Mouse (Mus musculus): ENCODE results near the gene Cd24a. TPM values are rescaled to one million over a fixed set of nuclear protein-coding genes. Genes with fewer than 3 reads are reported as not detected.
A peak's percentile ranks its signal among the peaks of the same experiment; 100 is the strongest.

Cd24a gene
- 137 and 146 TPM in 2 replicates for polyA plus RNA-seq (2015; fragmentation: Nextera tagmentation; extraction: Ambion mirVana)

DNA sequence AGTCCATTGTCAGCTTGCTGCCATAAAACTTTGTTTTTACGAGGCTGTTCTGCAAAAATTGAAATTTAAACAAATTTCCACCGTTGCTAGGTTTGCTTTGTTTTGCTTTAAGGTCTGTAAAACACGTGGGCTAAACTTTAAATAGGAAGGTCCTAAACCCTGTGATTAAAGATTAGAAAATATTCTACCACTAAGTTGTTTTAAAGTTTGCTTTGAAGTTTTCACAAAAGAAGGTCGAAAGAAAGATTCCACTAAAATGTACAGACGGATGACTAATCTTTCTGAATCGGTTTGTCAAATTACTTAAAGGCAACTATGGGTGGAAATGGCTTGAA, at the start of gene Cd24a:
Cd24a (plus strand) TSS at position 288 of the 335 bp plus-strand sequence.
- DNase-seq (ENCODE audit: low spot score) (no peak), ATAC-seq (no peak)
- Histone ChIP-seq H3K4me2 (replicated peaks; ENCODE audit: low read depth, low read length) (peak within 1 kb of the TSS; percentile 97), H3K4me3 (ENCODE audit: low read depth, low read length) (peak within 1 kb of the TSS; percentile 57), H3K9ac (replicated peaks; ENCODE audit: low read depth) (peak within 1 kb of the TSS; percentile 48), H3K4me1 (ENCODE audit: insufficient read depth, low read depth, low read length) (peaks cover 9% of the 10 kb centered on the region), H3K27me3 (replicated peaks; ENCODE audit: insufficient read depth, low read length) (no peaks in the 10 kb centered on the region), H3K36me3 (ENCODE audit: insufficient read depth, low read length) (no peaks in the 10 kb centered on the region), H3K9me3 (ENCODE audit: low read length) (no peaks in the 10 kb centered on the region), H3K27ac (ENCODE audit: low read length) (peak within 1 kb of the TSS; percentile 62)
- under 1% methylated on average over 6 of the region's 6 CpGs for WGBS
- TF ChIP-seq EP300 (IDR thresholded peaks at IDR 0.05) (no peak), CTCF (IDR thresholded peaks at IDR 0.05) (no peak)

DNA sequence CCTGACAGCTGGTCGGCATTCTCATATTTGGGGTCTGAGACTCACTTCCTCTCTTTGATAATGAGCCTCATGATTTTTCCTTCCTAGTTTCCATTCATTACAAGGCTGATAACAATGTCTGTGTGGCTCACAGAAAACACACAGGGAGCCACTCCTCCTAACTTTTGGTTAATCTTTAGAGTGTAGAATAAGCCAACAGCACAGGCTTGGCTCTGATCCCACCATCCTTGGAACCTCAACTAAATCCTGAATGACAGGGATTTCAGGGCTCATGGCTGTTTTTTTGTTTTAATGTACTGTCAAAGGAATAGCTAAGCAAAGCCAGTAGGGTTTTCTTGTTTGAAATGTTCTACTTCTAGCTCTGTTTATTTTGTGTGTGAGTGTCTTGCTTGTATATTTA, 43.7 kb upstream of the Cd24a start:
- no peaks in the 10 kb centered on the region for H3K4me1 ChIP-seq (ENCODE audit: insufficient read depth, low read depth, low read length)
- no peaks in the 10 kb centered on the region for H3K36me3 ChIP-seq (ENCODE audit: insufficient read depth, low read length)
- no peak for DNase-seq (ENCODE audit: low spot score)
- TF ChIP-seq CTCF (IDR thresholded peaks at IDR 0.05) (no peak), EP300 (IDR thresholded peaks at IDR 0.05) (no peak)
- no peaks in the 10 kb centered on the region for H3K9me3 ChIP-seq (ENCODE audit: low read length)
- H3K27ac ChIP-seq (ENCODE audit: low read length): no peak overlapping the region
- 67% methylated on average over 1 of the region's 1 CpGs for whole genome bisulfite sequencing
- H3K4me3 ChIP-seq (ENCODE audit: low read depth, low read length): no peak overlapping the region
- no peak overlapping the region for H3K4me2 ChIP-seq (replicated peaks; ENCODE audit: low read depth, low read length)
- no peak overlapping the region for H3K9ac ChIP-seq (replicated peaks; ENCODE audit: low read depth)
- no peaks in the 10 kb centered on the region for H3K27me3 ChIP-seq (replicated peaks; ENCODE audit: insufficient read depth, low read length)
- no peak for ATAC-seq

DNA sequence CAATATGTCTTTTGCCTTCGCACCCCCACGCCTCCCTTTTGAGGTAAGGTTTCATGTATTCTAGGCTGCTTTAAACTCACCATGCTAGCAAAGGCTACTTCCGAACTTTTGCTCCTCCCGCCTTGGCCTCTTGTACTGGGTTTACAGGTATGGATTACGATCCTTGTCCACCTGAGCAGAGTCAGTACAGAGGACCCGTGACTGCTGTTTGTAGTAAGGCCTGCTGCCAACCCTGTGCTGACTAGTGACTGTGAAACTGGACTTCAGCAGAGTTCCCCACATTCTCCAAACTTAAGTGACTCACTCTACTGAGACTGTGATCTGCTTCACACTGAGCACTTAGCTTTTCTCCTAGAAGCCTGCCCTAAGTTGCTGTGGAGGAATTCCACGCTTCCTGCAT, 40.4 kb upstream of the Cd24a start:
- H3K27me3 ChIP-seq (replicated peaks; ENCODE audit: insufficient read depth, low read length): no peaks in the 10 kb centered on the region
- no peak overlapping the region; the same call in 1 of the 2 replicates for H3K27ac ChIP-seq (ENCODE audit: low read length)
- 85% methylated on average over 7 of the region's 7 CpGs for WGBS
- no peak overlapping the region for H3K4me3 ChIP-seq (ENCODE audit: low read depth, low read length)
- ATAC-seq (no peak), DNase-seq (ENCODE audit: low spot score) (no peak)
- peaks cover 6% of the 10 kb centered on the region; the same call in 1 of the 2 replicates for H3K4me1 ChIP-seq (ENCODE audit: insufficient read depth, low read depth, low read length)
- TF ChIP-seq EP300 (IDR thresholded peaks at IDR 0.05): no peak
- no peak for TF ChIP-seq CTCF (IDR thresholded peaks at IDR 0.05)
- H3K36me3 ChIP-seq (ENCODE audit: insufficient read depth, low read length): no peaks in the 10 kb centered on the region
- no peak overlapping the region for H3K9ac ChIP-seq (replicated peaks; ENCODE audit: low read depth)
- H3K4me2 ChIP-seq (replicated peaks; ENCODE audit: low read depth, low read length): no peak overlapping the region
- no peaks in the 10 kb centered on the region for H3K9me3 ChIP-seq (ENCODE audit: low read length)

DNA sequence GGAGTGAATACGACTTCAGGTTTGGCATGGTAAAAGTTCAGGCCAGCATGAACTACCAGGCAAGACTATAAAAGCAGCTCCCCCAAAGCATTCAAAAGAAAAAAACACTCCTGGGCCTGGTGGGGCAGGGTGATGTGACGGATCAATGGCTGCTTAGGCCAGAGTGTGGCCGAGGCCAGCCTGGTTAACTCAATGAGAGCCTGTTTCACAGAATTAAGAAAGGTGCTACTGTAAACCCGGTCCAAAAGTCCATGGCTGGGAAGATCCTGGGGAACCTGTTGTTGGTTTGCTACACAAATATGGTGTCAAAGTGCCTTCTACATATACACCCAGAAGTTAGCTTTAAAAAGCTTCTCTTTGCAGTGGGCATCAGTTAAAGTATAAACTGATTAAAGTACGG, 39.3 kb upstream of the Cd24a start:
- Histone ChIP-seq H3K4me2 (replicated peaks; ENCODE audit: low read depth, low read length) (no peak overlapping the region), H3K36me3 (ENCODE audit: insufficient read depth, low read length) (no peaks in the 10 kb centered on the region), H3K4me1 (ENCODE audit: insufficient read depth, low read depth, low read length) (peaks cover 6% of the 10 kb centered on the region; the same call in 1 of the 2 replicates), H3K27me3 (replicated peaks; ENCODE audit: insufficient read depth, low read length) (no peaks in the 10 kb centered on the region), H3K9me3 (ENCODE audit: low read length) (no peaks in the 10 kb centered on the region), H3K27ac (ENCODE audit: low read length) (no peak overlapping the region), H3K9ac (replicated peaks; ENCODE audit: low read depth) (no peak overlapping the region), H3K4me3 (ENCODE audit: low read depth, low read length) (no peak overlapping the region)
- WGBS: 90% methylated on average over 5 of the region's 5 CpGs
- TF ChIP-seq CTCF (IDR thresholded peaks at IDR 0.05) (no peak), EP300 (IDR thresholded peaks at IDR 0.05) (no peak)
- no peak for ATAC-seq
- DNase-seq (ENCODE audit: low spot score): no peak

DNA sequence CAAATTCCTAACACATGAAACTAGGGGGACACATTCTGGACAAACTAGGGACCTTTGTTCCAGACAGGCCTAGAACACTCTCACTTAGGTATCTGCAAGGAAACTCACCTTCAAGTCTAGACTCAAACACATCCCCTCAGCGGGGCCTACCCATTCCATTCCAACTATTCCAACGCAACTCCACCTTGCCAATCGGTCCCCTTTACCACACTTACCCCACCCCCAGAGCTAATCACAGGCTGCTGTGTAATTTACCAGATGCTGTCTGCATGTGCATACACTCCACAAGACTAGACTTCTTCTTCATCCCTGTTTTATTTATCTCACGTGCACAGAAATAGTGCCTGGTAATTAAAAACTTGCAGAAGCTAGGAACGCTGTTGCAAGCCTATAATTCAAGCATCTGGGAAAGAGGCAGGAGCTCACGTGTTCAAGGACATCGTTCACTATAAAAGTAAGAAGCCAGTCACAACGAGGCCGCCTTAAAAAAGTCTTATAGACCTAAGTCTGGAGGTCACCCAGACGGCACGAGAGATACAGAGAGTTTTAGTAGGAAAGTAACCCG, 38.3 kb upstream of the Cd24a start:
- peaks cover 6% of the 10 kb centered on the region; the same call in 1 of the 2 replicates for H3K4me1 ChIP-seq (ENCODE audit: insufficient read depth, low read depth, low read length)
- ATAC-seq (no peak), DNase-seq (ENCODE audit: low spot score) (peak; percentile 31)
- WGBS: 15% methylated on average over 12 of the region's 12 CpGs
- H3K27ac ChIP-seq (ENCODE audit: low read length): no peak overlapping the region
- peak overlapping the region; percentile 90 for H3K4me3 ChIP-seq (ENCODE audit: low read depth, low read length)
- no peaks in the 10 kb centered on the region for H3K27me3 ChIP-seq (replicated peaks; ENCODE audit: insufficient read depth, low read length)
- H3K9ac ChIP-seq (replicated peaks; ENCODE audit: low read depth): peak overlapping the region; percentile 91; the same call in 1 of the 2 replicates
- H3K9me3 ChIP-seq (ENCODE audit: low read length): no peaks in the 10 kb centered on the region
- H3K36me3 ChIP-seq (ENCODE audit: insufficient read depth, low read length): no peaks in the 10 kb centered on the region
- TF ChIP-seq EP300 (IDR thresholded peaks at IDR 0.05): no peak
- TF ChIP-seq CTCF (IDR thresholded peaks at IDR 0.05): no peak
- peak overlapping the region; percentile 75 for H3K4me2 ChIP-seq (replicated peaks; ENCODE audit: low read depth, low read length)

DNA sequence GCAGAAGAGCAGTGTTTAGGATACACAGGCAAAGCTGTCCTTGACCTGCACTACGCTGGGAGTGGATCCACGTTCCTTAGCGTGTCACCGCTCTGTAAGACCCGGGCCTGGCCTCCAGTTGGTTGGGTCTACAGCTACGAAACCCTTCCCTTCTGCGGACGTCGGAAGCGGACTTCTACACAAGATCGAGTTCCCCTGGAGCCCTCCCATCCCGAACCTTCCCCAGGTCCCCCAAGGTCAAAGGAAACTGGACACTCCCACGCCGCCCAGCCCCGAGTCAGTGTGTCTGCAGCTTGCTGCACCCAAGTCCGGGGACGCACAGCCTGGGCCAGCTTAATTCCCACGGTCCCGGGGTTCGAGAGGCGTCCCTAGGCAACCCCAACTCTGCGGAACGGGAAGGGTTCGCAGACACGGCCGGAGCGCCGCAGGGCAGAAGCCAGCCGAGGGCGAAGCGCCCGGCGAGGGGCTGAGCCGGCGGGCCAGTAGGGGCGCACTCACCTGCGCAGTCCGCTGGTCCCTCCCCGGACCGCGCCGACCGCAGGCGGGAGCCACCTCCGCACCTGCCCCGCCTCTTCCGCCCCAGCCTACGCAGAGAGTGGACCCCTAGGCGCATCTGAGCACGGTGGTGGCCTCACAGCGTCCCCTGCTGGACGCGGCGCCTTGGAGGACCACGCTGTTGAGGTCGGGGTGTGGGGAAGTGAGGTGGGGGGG, 37.5 kb upstream of the Cd24a start, which contains the start of gene 1700021F05Rik:
1700021F05Rik (minus strand) TSS at position 553 of the 711 bp plus-strand sequence.
- peak within 1 kb of the TSS; percentile 83 for H3K27ac ChIP-seq (ENCODE audit: low read length)
- peaks cover 6% of the 10 kb centered on the region; the same call in 1 of the 2 replicates for H3K4me1 ChIP-seq (ENCODE audit: insufficient read depth, low read depth, low read length)
- peak within 1 kb of the TSS; percentile 91 for H3K9ac ChIP-seq (replicated peaks; ENCODE audit: low read depth)
- DNase-seq (ENCODE audit: low spot score): peak; percentile 98
- no peaks in the 10 kb centered on the region for H3K27me3 ChIP-seq (replicated peaks; ENCODE audit: insufficient read depth, low read length)
- ATAC-seq: peak; percentile 100
- no peaks in the 10 kb centered on the region for H3K9me3 ChIP-seq (ENCODE audit: low read length)
- H3K36me3 ChIP-seq (ENCODE audit: insufficient read depth, low read length): no peaks in the 10 kb centered on the region
- under 1% methylated on average over 51 of the region's 56 CpGs for WGBS
- H3K4me2 ChIP-seq (replicated peaks; ENCODE audit: low read depth, low read length): peak within 1 kb of the TSS; percentile 75
- H3K4me3 ChIP-seq (ENCODE audit: low read depth, low read length): peak within 1 kb of the TSS; percentile 90
- TF ChIP-seq CTCF (IDR thresholded peaks at IDR 0.05) (peak; percentile 89), EP300 (IDR thresholded peaks at IDR 0.05) (no peak)
